Mouse (Mus musculus) lung, postnatal 0 days (tissue): ENCODE results near the gene Slc10a7. TPM values are rescaled to one million over a fixed set of nuclear protein-coding genes. Genes with fewer than 3 reads are reported as not detected.
"Not testable (repeated sequence)": the region's sequence is repeated elsewhere in the genome, so short reads cannot be mapped to it uniquely, and the experiment has no call there.

Experiments used
- ATAC-seq: fragments of 200-750 bp; cut with Nextera tagmentation; 2 replicates; pipeline ENCODE4 v1.8.0; 2017; ENCODE audit warnings: moderate library complexity
- DNase-seq: peaks from one replicate; pipeline ENCODE4 v3.0.0-alpha.2; 2016; ENCODE audit warnings: low spot score
- H3K27ac ChIP-seq: fragments of 300-500 bp; sonication (generic); 2 replicates; pipeline ENCODE4 v1.5.1; 2014; ENCODE audit warnings: antibody characterized with exemption, mild to moderate bottlenecking, low read length, mixed read lengths
- H3K27me3 ChIP-seq: fragments of 300-500 bp; sonication (generic); replicated peaks from 2 replicates; pipeline ENCODE4 v1.6.1; 2014; ENCODE audit warnings: low read length, mixed read lengths; ENCODE audit not compliant: insufficient read depth
- H3K36me3 ChIP-seq: fragments of 300-500 bp; sonication (generic); 2 replicates; pipeline ENCODE4 v1.6.1; 2014; ENCODE audit warnings: low read length, mixed read lengths; ENCODE audit not compliant: insufficient read depth
- H3K4me1 ChIP-seq: fragments of 300-500 bp; sonication (generic); 2 replicates; pipeline ENCODE4 v1.6.1; 2014; ENCODE audit warnings: antibody characterized with exemption, low read depth, low read length, mixed read lengths; ENCODE audit not compliant: insufficient read depth
- H3K4me2 ChIP-seq: fragments of 300-500 bp; sonication (generic); replicated peaks from 2 replicates; pipeline ENCODE4 v1.6.1; 2014; ENCODE audit warnings: low read depth, mild to moderate bottlenecking, low read length, moderate library complexity, mixed read lengths
- H3K4me3 ChIP-seq: fragments of 300-500 bp; sonication (generic); 2 replicates; pipeline ENCODE4 v1.5.1; 2014; ENCODE audit warnings: low read depth, low read length
- H3K9ac ChIP-seq: fragments of 300-500 bp; sonication (generic); replicated peaks from 2 replicates; pipeline ENCODE4 v1.6.1; 2014; ENCODE audit warnings: low read depth, mild to moderate bottlenecking
- H3K9me3 ChIP-seq: fragments of 300-500 bp; sonication (generic); 2 replicates; pipeline ENCODE4 v1.6.1; 2016; ENCODE audit warnings: low read length, mixed read lengths
- CTCF ChIP-seq: IDR thresholded peaks from 2 replicates; pipeline ENCODE4 v1.5.1; 2016; ENCODE audit warnings: antibody characterized with exemption, mild to moderate bottlenecking
- EP300 ChIP-seq: IDR thresholded peaks from 2 replicates; pipeline ENCODE4 v1.6.1; 2016; ENCODE audit warnings: antibody characterized with exemption, mild to moderate bottlenecking, control low read depth
- WGBS: fragments of 180-500 bp; shearing (Covaris S2); extraction: QIAGEN DNeasy Blood & Tissue Kit; methylation state at CpG from one replicate; pipeline ENCODE4 v1.1.7; 2014; 5-methylcytosine and 5-hydroxymethylcytosine counted together
- polyA plus RNA-seq: library from polyadenylated mRNA; unstranded; fragments of >200 nt; fragmentation: Nextera tagmentation; extraction: Ambion mirVana; gene quantifications from 2 replicates; pipeline ENCODE4 v1.2.1, GENCODE M21; 2015

Slc10a7 gene
- polyA plus RNA-seq, 1 experiment from 2014 or later = 10.9 TPM

DNA sequence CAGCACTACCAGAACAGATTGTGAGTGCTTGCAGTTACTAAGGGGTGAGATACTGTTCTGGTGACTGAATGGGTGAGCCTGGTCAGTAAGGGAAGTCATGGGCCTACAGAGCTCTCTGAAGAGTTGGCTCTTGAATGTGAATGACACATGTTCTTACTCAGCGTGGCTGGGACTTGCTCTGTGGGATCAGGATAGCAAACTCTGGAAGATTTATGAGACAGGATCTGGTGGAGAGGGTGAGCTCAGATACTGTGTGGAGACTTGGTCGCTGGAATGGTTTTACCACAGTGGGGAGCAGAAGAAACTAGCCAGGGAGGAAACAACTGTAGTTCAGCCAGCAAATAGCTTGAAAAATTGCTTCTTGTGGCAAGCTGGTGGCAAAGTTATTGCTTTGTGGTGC is 35.4 kb downstream of the Slc10a7 start:
- DNase-seq = no peak
- H3K27ac ChIP-seq = no peak overlapping the region
- no peaks in the 10 kb centered on the region for H3K4me1 ChIP-seq
- WGBS = 63% methylated on average over 2 of the region's 2 CpGs
- no peak overlapping the region for H3K9ac ChIP-seq
- H3K27me3 ChIP-seq = no peaks in the 10 kb centered on the region
- TF ChIP-seq EP300 (no peak), CTCF (no peak)
- no peaks in the 10 kb centered on the region for H3K9me3 ChIP-seq
- H3K36me3 ChIP-seq = no peaks in the 10 kb centered on the region
- no peak overlapping the region for H3K4me2 ChIP-seq
- H3K4me3 ChIP-seq = no peak overlapping the region
- no peak for ATAC-seq

DNA sequence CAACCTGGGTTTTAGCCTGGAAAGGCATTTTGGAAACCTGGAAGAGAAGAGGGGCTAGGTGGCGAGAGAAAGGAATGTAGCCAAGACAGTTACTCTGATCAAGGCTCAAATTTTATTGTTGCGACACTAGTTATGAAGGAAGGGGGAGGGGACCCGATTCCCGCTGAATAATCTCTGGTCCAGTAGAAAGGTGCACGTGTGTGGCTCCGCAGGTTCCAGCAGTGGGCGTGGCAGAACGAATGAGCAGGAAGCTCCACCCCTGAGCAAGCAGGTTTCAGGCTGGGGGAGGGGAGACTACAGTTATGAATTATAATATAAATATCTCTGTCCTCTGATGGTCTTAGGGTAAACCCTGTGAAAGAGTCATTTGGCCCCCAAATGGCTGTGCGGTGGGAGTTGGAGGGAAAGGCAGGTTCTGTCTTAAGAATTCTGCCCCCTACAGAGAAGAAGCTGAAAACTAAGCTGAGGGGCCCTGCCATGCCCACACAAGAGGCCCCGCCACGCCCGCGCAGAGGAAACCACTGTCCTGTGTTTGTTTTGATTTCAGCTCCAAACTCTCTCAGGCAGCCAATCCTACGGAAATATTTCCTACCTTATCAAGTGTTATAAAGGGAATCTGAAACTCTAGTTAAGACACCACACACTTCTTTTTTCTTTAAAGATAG is 36.1 kb downstream of the Slc10a7 start:
- TF ChIP-seq CTCF = peak; percentile 20
- ATAC-seq, H3K9me3 ChIP-seq, DNase-seq, H3K4me1 ChIP-seq, H3K4me3 ChIP-seq, H3K36me3 ChIP-seq, H3K9ac ChIP-seq, H3K27me3 ChIP-seq, H3K27ac ChIP-seq, H3K4me2 ChIP-seq: not testable (repeated sequence)
- 34% methylated on average over 6 of the region's 14 CpGs for whole genome bisulfite sequencing

DNA sequence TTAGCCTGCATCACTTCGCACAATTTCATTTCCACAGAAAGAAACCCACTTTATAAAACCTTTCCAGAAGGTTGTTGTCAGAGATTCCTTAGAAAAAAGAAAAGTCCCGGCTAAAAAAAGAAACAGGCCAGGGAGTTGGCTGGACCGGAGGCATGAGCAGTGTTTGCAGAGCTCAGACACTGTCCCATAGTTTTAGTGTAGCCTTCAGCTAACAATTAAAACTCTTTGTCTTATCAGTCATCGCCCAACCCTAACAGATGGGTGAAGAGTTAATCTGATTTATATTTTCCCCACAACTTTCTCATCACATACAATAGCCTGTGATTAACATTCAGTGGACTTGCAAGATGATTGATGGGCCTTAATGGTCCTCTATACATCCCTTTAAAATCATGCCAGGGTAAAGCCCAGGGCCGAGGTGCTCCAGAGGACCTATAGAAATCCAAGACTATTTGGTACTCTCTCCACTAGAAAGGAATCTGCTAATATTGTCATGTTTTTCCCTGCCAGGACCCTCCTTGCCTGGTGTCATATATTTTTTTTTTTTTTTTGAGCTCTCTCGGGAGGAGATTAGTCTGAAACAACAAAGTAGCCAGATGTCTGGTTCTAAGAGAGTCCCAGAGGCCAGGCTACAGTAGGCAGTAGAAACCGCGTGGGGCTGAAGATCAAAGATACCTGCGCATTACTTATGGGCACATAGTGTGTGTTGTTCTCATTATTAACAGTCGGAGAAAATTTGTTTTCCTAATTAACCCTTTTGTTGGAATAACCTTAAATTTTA is 41.0 kb downstream of the Slc10a7 start:
- Histone ChIP-seq H3K4me1 (no peaks in the 10 kb centered on the region), H3K9me3 (no peaks in the 10 kb centered on the region), H3K36me3 (no peaks in the 10 kb centered on the region), H3K27me3 (no peaks in the 10 kb centered on the region), H3K27ac (no peak overlapping the region), H3K9ac (no peak overlapping the region), H3K4me2 (no peak overlapping the region), H3K4me3 (no peak overlapping the region)
- no peak for DNase-seq
- no peak for ATAC-seq
- 56% methylated on average over 10 of the region's 10 CpGs for WGBS
- TF ChIP-seq CTCF (no peak), EP300 (no peak)

DNA sequence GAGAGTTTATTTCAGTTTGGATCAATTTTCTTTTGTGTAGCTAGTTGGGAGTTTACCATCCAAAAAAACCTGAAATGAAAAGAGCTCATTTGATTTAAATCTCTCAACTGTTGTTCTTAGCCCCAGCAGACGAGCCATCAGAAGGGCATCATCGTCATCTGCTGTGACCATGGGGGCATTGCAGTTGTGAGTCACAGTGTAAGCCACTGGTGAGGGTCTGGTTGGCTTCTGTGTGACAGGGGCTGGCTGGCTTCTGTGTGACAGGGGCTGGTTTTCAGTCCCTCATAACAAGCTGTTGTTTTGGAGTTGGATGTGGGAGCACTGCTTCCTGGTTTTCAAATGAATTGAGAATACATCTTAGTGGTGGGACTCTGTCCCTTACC is 41.6 kb downstream of the Slc10a7 start:
- H3K4me3 ChIP-seq = no peak overlapping the region
- no peaks in the 10 kb centered on the region for H3K4me1 ChIP-seq
- ATAC-seq (no peak), DNase-seq (no peak)
- H3K36me3 ChIP-seq = no peaks in the 10 kb centered on the region
- no peak overlapping the region for H3K9ac ChIP-seq
- no peak overlapping the region for H3K27ac ChIP-seq
- 91% methylated on average over 2 of the region's 2 CpGs for WGBS
- H3K9me3 ChIP-seq = no peaks in the 10 kb centered on the region
- no peaks in the 10 kb centered on the region for H3K27me3 ChIP-seq
- no peak overlapping the region for H3K4me2 ChIP-seq
- TF ChIP-seq EP300 (no peak), CTCF (no peak)

DNA sequence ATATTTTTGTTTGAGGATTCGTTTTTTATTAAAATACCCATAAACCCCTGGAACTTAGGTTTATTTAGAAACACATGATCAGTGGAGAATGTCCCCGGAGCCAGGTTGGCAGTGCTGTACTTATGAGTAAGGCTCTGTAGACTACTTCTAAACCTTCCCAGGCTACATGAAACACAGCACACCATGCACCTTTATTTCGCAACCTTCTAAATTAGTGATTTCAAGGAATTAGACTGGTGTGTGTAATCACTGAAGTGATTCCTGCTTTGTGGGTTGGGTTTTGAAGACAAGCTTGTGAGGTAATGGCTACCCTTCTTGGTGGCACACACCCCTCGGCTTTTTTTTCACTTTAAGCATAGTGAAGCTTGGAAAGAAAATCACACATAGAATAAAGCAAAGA is 46.7 kb downstream of the Slc10a7 start:
- Histone ChIP-seq H3K36me3 (no peaks in the 10 kb centered on the region), H3K9me3 (no peaks in the 10 kb centered on the region), H3K4me3 (no peak overlapping the region), H3K9ac (no peak overlapping the region), H3K4me1 (no peaks in the 10 kb centered on the region), H3K27me3 (no peaks in the 10 kb centered on the region), H3K4me2 (no peak overlapping the region), H3K27ac (no peak overlapping the region)
- 89% methylated on average over 4 of the region's 4 CpGs for WGBS
- TF ChIP-seq EP300 = no peak
- TF ChIP-seq CTCF = no peak
- ATAC-seq (no peak), DNase-seq (no peak)

DNA sequence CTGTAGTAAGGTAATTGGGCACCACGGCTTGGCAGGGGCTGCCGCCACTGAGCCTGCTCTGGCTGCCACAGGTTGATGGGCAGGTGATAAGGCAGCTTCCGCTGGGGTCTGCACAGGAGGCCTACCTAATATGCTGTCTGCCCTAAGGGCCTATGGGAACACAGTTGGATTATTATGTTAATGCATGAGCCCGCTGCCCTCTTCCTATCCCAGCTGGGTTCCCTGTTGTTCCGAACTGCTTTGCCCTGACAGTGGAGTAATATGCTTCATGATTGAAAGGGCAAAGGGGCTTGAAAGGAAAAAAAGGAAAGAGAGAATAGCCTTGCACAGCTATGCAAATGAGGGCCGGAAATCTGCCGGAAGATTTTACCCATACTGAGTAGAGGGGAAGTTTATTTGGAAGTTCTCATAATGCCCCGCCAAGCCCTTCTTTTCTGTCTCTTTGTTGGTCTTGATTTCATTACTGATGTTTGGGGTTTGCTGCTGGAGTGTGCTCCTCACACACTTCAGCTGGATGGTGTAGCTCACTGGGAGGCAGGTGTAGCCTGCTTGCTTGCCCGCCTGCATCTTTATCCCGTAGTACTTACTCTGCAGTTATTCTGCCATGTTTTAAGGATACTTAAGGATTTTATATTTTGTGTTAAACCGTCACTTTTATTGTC is 47.8 kb downstream of the Slc10a7 start:
- 79% methylated on average over 11 of the region's 11 CpGs for WGBS
- H3K27ac ChIP-seq = no peak overlapping the region
- no peak for DNase-seq

More for the DNA sequence above, 47.8 kb downstream of the Slc10a7 start:
- no peaks in the 10 kb centered on the region for H3K36me3 ChIP-seq
- H3K9ac ChIP-seq = no peak overlapping the region
- H3K27me3 ChIP-seq = no peaks in the 10 kb centered on the region
- no peak overlapping the region for H3K4me3 ChIP-seq
- no peak overlapping the region for H3K4me2 ChIP-seq
- no peak for ATAC-seq
- H3K9me3 ChIP-seq = no peaks in the 10 kb centered on the region
- no peaks in the 10 kb centered on the region for H3K4me1 ChIP-seq
- TF ChIP-seq CTCF = no peak
- no peak for TF ChIP-seq EP300
